In genomic region chrX:36820201-36820600, GRCm38 (mm10) we compare ENCODE assay signal across 8 mouse cellular contexts. TPM values are rescaled to one million over a fixed set of nuclear protein-coding genes. Genes with fewer than 3 reads are reported as not detected.
DNase-seq lines count a peak whose midpoint lies in the region; ATAC-seq and TF ChIP-seq lines count a peak whose summit lies in the region.

No protein-coding gene starts in this region.

- no peak overlapping the region for H3K9ac ChIP-seq in heart, adult 2 months (ENCODE audit: low read depth, low read length)
- no peak overlapping the region for H3K9ac ChIP-seq in ES-Bruce4 (ENCODE audit: low read depth, poor library complexity, severe bottlenecking)
- H3K9ac ChIP-seq in liver, embryonic 16.5 days (ENCODE audit: low read depth, low read length), result no peak overlapping the region
- no peak overlapping the region for H3K9ac ChIP-seq in neural tube, embryonic 15.5 days (replicated peaks)

- H3K4me1 ChIP-seq in heart, adult 2 months (ENCODE audit: control insufficient read depth, insufficient read depth, low read length), result no peaks in the 10 kb centered on the region; the same call in 1 of the 2 replicates
- peaks cover 2% of the 10 kb centered on the region for H3K4me1 ChIP-seq in ES-Bruce4 (ENCODE audit: control insufficient read depth, insufficient read depth, low read length)
- H3K4me1 ChIP-seq in liver, embryonic 16.5 days (ENCODE audit: control insufficient read depth, low read depth, low read length), result peaks cover 5% of the 10 kb centered on the region; the same call in 1 of the 2 replicates
- H3K4me1 ChIP-seq in neural tube, embryonic 15.5 days, result peaks cover 3% of the 10 kb centered on the region; the same call in 1 of the 2 replicates

- WGBS in heart, adult 2 months, result 24% methylated on average over 4 of the region's 4 CpGs
- 10% methylated on average over 4 of the region's 4 CpGs for WGBS in liver, embryonic 16.5 days (ENCODE audit: insufficient replicate concordance)
- WGBS in neural tube, embryonic 15.5 days, result 12% methylated on average over 4 of the region's 4 CpGs

- H3K4me3 ChIP-seq in heart, adult 2 months, result no peak overlapping the region
- no peak overlapping the region for H3K4me3 ChIP-seq in ES-Bruce4 (ENCODE audit: low read depth, low read length)
- no peak overlapping the region for H3K4me3 ChIP-seq in liver, embryonic 16.5 days (ENCODE audit: low read depth, low read length)
- H3K4me3 ChIP-seq in neural tube, embryonic 15.5 days (replicated peaks), result no peak overlapping the region

- no peaks in the 10 kb centered on the region for H3K79me2 ChIP-seq in heart, adult 2 months (replicated peaks; ENCODE audit: control insufficient read depth, insufficient read depth, low read length)

- no peaks in the 10 kb centered on the region for H3K9me3 ChIP-seq in ES-Bruce4 (replicated peaks; ENCODE audit: control insufficient read depth, insufficient read depth, low read length, poor library complexity, severe bottlenecking)
- no peaks in the 10 kb centered on the region for H3K9me3 ChIP-seq in liver, embryonic 16.5 days (replicated peaks; ENCODE audit: control insufficient read depth, low read length)
- no peaks in the 10 kb centered on the region for H3K9me3 ChIP-seq in neural tube, embryonic 15.5 days (replicated peaks)

- no peak for TF ChIP-seq POLR2A in heart, adult 2 months (IDR thresholded peaks at IDR 0.05; ENCODE audit: insufficient read depth, low read depth, low read length)
- TF ChIP-seq POLR2A in ES-Bruce4 (IDR thresholded peaks at IDR 0.05; ENCODE audit: insufficient read depth, low read length), result no peak

- TF ChIP-seq CTCF in heart, adult 2 months (IDR thresholded peaks at IDR 0.05), result peak; percentile 80
- TF ChIP-seq CTCF in ES-Bruce4 (IDR thresholded peaks at IDR 0.05; ENCODE audit: low read depth, low read length), result peak; percentile 82

- no peak for TF ChIP-seq EP300 in heart, adult 2 months (IDR thresholded peaks at IDR 0.05; ENCODE audit: insufficient read depth, low read depth, low read length)
- TF ChIP-seq EP300 in ES-Bruce4 (IDR thresholded peaks at IDR 0.05; ENCODE audit: insufficient read depth, low read depth, low read length), result no peak

- DNase-seq in heart, adult 2 months, result peak; percentile 33 to 39
- DNase-seq in heart, adult 8-10 months (ENCODE audit: low spot score), result no peak
- peak; percentile 53 for DNase-seq in induced T-regulatory cell, adult 2 months (ENCODE audit: low read depth)
- no peak for DNase-seq in ovary, postnatal 14 days (ENCODE audit: low spot score)

- H3K36me3 ChIP-seq in heart, adult 2 months (ENCODE audit: control insufficient read depth, insufficient read depth, low read length), result no peaks in the 10 kb centered on the region
- H3K36me3 ChIP-seq in ES-Bruce4 (ENCODE audit: control insufficient read depth, insufficient read depth, low read length, poor library complexity, severe bottlenecking), result no peaks in the 10 kb centered on the region
- H3K36me3 ChIP-seq in liver, embryonic 16.5 days (ENCODE audit: control insufficient read depth, insufficient read depth), result no peaks in the 10 kb centered on the region
- H3K36me3 ChIP-seq in neural tube, embryonic 15.5 days, result no peaks in the 10 kb centered on the region

- peak; percentile 80 for ATAC-seq in common myeloid progenitor, adult 5-6 weeks (replicated peaks; ENCODE audit: low read depth, poor library complexity, severe bottlenecking)
- peak; percentile 56; the same call in 1 of the 2 replicates for ATAC-seq in liver, embryonic 16.5 days (ENCODE audit: low read depth)
- ATAC-seq in neural tube, embryonic 15.5 days (ENCODE audit: low FRiP score), result 0 out of 2 replicates have a peak, but pooled peaks have one; percentile 27

- no peaks in the 10 kb centered on the region for H3K27me3 ChIP-seq in heart, adult 2 months (ENCODE audit: control insufficient read depth, insufficient read depth, low read length)
- no peaks in the 10 kb centered on the region for H3K27me3 ChIP-seq in ES-Bruce4 (ENCODE audit: control insufficient read depth, insufficient read depth, low read length, poor library complexity, severe bottlenecking)
- H3K27me3 ChIP-seq in liver, embryonic 16.5 days (ENCODE audit: control insufficient read depth, insufficient read depth, low read depth, low read length), result no peaks in the 10 kb centered on the region
- H3K27me3 ChIP-seq in neural tube, embryonic 15.5 days (replicated peaks), result no peaks in the 10 kb centered on the region

- no peak overlapping the region for H3K27ac ChIP-seq in heart, adult 2 months
- H3K27ac ChIP-seq in ES-Bruce4 (ENCODE audit: insufficient read depth, low read length), result no peak overlapping the region
- no peak overlapping the region for H3K27ac ChIP-seq in liver, embryonic 16.5 days (ENCODE audit: low read length)
- no peak overlapping the region for H3K27ac ChIP-seq in neural tube, embryonic 15.5 days (replicated peaks)

- H3K4me2 ChIP-seq in liver, embryonic 16.5 days (ENCODE audit: low read depth, low read length), result no peak overlapping the region
- no peak overlapping the region for H3K4me2 ChIP-seq in neural tube, embryonic 15.5 days

- intact Hi-C loops in heart, adult 2 months (cut with DNase I), result loop anchor here (1.0 kb wide), 1 partner anchor 59 kb away; no protein-coding TSS in a partner anchor

RNA-seq across cellular contexts. Expression of gene Slc25a5, which starts 24.8 kb away (rescaled TPM):
- total RNA-seq in heart, adult 2 months (2021), result 100 to 1,000 TPM; 352 to 447 TPM
- 425 and 550 TPM in 2 replicates for polyA plus RNA-seq in heart, adult 2 months (2012; rRNA removed)
- 100 to 1,000 TPM; 320 to 424 (median 359) TPM for total RNA-seq in heart, adult 8-10 months (2022)
- polyA plus RNA-seq in ES-Bruce4 (2011; ENCODE audit: insufficient read depth, insufficient read length, low read depth, missing spikeins), result 680 TPM in 2 replicates
- total RNA-seq in common myeloid progenitor, adult 5-6 weeks (2017), result 896 and 911 TPM in 2 replicates
- 361 and 413 TPM in 2 replicates for polyA plus RNA-seq in liver, embryonic 16.5 days (2015; fragmentation: Nextera tagmentation; extraction: Ambion mirVana)
- 530 and 612 TPM in 2 replicates for polyA plus RNA-seq in neural tube, embryonic 15.5 days (2015; fragmentation: Nextera tagmentation; extraction: Ambion mirVana)

RNA-seq across cellular contexts. Expression of gene Ube2a, which starts 53.5 kb away (rescaled TPM):
- 10 to 100 TPM; 62.6 to 76.5 TPM for total RNA-seq in heart, adult 2 months (2021)
- 39.4 and 65.7 TPM in 2 replicates for polyA plus RNA-seq in heart, adult 2 months (2012; rRNA removed)
- total RNA-seq in heart, adult 8-10 months (2022), result 10 to 100 TPM; 61.7 to 72.1 (median 66.5) TPM
- 101 and 112 TPM in 2 replicates for polyA plus RNA-seq in ES-Bruce4 (2011; ENCODE audit: insufficient read depth, insufficient read length, low read depth, missing spikeins)
- 13.8 and 19.4 TPM in 2 replicates for total RNA-seq in common myeloid progenitor, adult 5-6 weeks (2017)
- polyA plus RNA-seq in liver, embryonic 16.5 days (2015; fragmentation: Nextera tagmentation; extraction: Ambion mirVana), result 61.6 and 65.5 TPM in 2 replicates
- polyA plus RNA-seq in neural tube, embryonic 15.5 days (2015; fragmentation: Nextera tagmentation; extraction: Ambion mirVana), result 115 and 117 TPM in 2 replicates

RNA-seq across cellular contexts. Expression of gene C330007P06Rik, which starts 53.7 kb away (rescaled TPM):
- 10 to 100 TPM; 15.7 to 17.4 TPM for total RNA-seq in heart, adult 2 months (2021)
- 7.4 and 9.7 TPM in 2 replicates for polyA plus RNA-seq in heart, adult 2 months (2012; rRNA removed)
- total RNA-seq in heart, adult 8-10 months (2022), result 10 to 100 TPM; 14.4 to 16.6 (median 15.4) TPM
- 20.2 and 20.7 TPM in 2 replicates for polyA plus RNA-seq in ES-Bruce4 (2011; ENCODE audit: insufficient read depth, insufficient read length, low read depth, missing spikeins)
- total RNA-seq in common myeloid progenitor, adult 5-6 weeks (2017), result 55.6 TPM in 2 replicates
- 12.2 and 13.4 TPM in 2 replicates for polyA plus RNA-seq in liver, embryonic 16.5 days (2015; fragmentation: Nextera tagmentation; extraction: Ambion mirVana)
- polyA plus RNA-seq in neural tube, embryonic 15.5 days (2015; fragmentation: Nextera tagmentation; extraction: Ambion mirVana), result 24.2 and 27.6 TPM in 2 replicates

Comparison
In these comparisons a context has a peak if more than half of its experiments do, and no peak if none do; other contexts are left out.
1. DNase-seq: peak in heart, adult 2 months (2 of 2) and induced T-regulatory cell, adult 2 months (single experiment); none in heart, adult 8-10 months (single experiment) and ovary, postnatal 14 days (single experiment).
2. ATAC-seq: peak in every context shown above with its lines; median percentile 80 in common myeloid progenitor, adult 5-6 weeks; 56 in liver, embryonic 16.5 days; 27 in neural tube, embryonic 15.5 days.